Mouse (Mus musculus) urinary bladder, postnatal 14 days (tissue): ENCODE measurements around the gene Tle2.

Experiments used
- DNase-seq: peaks from one replicate; pipeline ENCODE4 v3.0.0; 2021; ENCODE audit warnings: low spot score

The Tle2 gene

DNA sequence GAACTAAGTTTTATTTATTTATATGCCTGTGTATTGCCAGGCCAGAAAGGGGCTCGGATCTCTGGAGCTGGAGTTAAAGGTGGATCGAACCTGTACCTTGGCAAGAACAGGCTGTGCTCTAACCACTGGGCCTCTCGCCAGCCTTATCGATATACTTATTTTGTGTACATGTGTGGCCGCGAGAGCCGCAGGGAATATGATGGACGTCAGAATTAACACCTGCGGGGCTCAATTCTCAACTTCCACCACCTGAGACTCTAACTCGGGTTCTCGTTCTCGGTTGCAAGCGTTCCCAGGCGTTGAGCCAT, 31.3 kb downstream of the Tle2 start:
- no peak for DNase-seq

DNA sequence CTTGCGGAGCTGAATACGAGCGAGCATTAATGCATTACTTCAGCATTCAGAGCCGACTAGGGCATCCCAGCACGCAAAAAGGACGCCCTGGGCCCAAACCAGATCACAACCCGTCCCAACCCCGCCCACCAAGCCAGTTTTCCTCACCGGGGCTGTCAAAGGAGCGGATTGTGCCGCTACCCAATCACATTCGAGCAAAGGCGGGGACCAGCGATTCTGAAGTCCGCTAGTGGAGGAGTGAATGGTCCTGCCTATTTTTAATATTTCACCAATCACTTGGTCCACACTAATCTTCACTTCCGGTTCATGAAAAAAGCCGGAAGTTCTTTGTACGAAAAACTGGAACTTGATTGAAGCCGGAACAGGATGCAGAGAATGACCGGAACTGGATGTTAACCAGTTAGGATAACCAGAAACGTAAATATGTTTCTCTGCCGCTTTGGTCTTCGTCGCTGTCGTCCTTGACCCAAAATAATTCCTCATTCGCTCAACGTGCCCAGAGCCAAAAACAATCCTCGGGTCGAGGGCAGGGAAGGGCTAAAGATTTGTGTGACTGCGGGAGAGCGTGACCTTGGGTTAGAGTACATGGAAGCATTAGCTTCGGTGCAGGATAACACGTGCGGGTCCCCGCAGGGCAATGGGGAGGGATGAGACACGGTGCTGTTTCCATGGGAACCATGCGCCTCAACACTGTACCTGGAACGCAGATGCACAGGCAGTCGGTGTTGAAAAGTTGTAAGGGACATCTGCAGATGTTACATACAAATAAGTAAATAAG, 31.8 kb downstream of the Tle2 start, which contains the start of gene BC025920:
Gene BC025920 (plus strand): TSS at position 297 of the 778 bp plus-strand sequence.
- DNase-seq = peak; percentile 95

DNA sequence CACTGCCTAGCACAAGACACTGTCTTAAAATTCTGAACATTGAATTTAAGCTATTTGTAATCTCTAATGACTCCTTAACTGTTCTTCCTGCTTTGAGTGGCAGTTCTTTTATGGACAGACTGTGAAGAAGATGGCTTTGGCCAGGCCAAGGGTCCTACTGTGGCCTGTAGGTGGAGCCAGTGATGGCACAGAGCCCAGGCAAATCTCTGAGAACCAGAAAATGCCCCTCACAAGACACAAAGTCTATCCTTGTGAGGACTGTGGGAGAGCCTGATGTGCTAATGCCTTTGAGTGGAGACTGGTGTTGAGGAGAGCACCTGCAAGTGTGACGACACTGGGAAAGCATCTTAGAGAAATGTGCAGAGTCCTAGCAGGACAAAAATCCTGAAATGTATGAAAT, 33.9 kb downstream of the Tle2 start:
- no peak for DNase-seq

DNA sequence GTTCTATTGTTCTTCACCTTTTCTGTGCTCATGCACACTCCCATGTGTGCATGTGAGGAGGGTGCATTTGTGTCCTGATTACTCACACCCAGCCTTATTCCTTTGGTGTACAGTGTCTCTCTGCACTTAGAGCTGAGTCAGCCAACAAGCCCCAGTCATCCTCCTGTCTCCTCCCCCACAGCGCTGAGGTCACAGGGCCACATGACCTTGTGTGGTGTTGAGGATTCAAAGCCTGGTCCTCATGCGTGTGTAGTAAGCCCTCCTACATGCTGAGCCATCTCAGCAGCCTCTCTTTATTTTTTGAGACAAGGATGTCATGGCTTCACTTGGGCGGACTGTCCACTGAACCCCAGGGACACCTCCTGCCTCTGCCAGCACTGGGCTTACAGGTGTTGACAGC, 38.4 kb downstream of the Tle2 start:
- DNase-seq = no peak

DNA sequence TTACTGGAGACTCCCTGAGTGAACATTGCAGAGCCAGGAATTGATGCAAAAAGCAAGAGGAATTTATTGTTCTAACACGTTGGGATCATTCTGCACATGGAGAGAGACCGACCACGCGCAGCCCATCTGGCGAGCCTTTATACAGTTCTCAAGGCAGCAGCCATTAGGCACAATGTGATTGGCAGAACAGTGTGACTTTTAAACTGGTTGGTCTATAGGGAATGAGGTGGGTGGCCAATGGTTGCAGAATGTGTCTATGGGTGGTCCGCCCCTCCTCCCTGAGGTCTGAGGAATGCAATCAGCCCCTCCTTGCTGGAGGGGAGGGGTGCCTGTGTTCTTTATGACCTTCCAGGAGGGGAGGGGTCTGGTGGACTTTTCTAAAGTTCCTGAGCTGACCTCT, 41.1 kb downstream of the Tle2 start:
- DNase-seq = no peak

DNA sequence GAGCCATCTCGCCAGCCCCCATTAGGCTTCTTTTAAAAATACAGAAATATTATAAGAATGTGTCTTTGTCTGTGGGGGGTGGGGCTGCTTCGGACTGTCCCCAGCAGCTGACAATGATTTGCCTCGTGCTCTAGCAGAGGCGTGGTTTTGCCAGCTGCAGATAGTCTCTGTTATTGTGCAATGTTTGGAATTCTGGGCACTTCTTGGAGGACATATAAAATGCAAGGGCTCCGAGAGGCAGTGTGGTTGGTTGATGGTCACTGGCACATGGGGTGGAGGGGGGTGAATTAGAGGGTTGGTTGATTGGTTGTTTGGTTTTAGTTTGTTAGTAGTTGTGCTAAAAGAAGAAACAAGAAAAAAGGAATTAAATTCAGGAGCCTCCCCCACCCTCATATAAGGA, 45.6 kb downstream of the Tle2 start:
- DNase-seq = no peak

DNA sequence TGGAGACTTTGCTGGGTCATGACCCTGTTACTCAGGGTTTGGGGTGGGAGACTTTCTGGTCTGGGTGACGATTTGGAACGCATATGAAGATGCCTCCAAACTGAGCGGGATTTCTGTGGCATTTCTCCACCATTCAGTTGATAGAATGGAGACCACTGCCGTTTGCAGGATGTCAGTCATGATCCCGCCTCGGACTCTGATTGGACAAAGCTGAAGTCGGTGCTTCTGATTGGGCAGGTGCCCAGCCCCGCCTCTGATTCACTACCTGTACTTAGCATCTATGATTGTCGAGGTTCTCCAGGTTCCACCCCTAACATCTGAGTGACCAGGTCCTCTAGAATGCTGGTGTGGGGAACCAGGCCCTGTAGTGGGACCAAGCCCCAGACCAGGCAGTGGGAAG, 46.4 kb downstream of the Tle2 start:
- DNase-seq = no peak

DNA sequence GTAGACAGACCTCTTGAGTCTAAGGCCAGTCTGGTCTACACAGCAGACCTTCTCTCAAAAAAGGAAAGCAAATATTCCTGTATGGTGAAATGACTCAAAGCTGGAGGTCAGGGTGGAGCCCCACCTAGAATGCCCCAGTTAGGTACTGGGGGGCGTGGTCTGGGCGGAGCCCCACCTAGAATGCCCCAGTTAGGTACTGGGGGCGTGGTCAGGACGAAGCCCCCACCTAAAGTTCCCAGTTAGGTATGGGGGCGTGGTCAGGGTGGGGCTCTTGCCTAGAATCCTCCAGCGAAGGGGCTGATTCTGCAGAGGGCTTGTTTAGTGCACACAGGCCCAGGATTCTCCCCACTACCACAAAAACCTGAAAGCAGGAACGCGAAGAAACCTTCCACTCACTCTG, 49.1 kb downstream of the Tle2 start:
- DNase-seq = no peak

DNA sequence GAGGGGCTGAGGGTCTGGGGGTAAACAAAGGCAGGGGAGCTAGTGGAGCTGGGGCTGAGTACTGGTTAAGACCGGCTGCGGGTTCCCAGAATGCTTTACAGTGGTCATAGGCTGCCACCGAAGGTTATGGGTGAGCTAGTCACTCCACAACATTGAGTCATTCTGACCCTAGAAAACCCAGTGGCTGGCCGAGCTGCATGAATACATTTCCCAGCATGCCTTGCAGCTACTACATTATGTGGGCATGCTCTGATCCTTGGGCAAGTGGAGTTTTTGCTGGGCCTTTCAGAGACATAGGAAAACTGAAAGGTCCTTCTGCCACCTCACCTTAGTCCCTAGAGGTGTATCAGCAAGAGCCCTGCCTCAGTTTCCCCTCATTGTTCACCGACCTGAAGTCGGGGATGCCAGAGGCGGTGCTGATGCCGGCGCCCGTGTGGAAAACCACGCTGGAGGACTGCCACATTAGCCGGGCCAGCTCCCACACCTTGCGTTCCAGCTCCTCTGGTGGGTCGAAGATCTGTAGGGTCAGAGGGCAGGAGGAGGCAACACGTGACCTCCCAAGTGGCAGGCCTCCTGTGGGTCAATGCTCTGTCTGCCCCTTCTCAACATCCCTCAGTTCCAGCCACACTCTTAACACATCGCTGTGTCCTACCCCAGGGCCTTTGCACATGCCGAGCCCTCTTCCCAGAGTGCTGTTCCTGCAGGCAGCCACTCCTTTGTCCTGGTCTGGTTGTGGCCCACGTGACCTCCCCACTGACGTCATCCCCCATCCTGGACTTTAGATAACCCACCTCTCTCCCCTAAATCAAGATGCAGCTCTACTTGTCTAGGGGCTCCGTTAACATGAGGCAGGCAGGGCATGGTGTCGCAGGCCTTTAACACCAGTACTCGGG, 52.0 kb downstream of the Tle2 start:
- DNase-seq = no peak

DNA sequence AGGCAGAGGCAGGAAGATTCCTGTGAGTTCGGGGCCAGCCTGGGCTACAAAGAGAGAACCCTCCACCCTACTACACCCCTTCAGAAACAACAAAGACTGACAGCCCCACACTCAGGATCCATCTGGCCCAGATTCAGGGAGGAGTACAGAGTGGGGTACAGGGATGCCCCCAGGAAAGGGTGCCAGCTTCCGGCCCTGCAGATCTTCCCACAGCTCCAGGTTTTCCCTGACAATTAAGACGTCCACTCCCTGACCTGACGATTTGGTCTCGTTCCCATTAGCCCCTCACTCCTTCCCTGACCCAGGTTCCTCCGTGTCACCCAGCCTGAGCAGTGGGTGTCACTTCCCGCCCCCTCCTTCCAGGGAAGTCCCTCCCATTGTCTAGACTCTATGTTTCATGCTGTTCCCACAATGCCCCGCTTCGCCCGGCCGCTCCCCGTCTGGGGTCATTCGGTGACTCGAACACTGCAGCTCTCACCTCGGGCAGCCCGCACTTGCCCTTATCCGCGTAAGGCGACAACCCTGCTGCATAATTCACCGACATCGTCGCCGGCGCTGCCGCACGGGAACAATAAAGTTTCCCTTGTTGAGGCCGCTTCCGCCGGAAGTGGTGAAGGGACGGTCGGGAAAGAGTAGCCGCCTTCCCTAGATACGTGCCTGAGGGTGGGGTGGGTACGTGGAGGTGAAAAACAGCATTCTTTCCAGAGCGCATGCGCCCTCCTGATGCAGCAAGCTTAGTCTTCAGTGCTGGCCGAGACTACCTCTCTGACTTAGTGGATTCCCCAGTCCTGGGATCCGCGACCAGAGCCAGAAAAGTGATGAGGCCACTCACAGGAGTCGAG, 52.9 kb downstream of the Tle2 start, which contains the start of gene Sirt6:
Gene Sirt6 (minus strand): TSS at position 804 of the 842 bp plus-strand sequence.
- DNase-seq = peak; percentile 94

DNA sequence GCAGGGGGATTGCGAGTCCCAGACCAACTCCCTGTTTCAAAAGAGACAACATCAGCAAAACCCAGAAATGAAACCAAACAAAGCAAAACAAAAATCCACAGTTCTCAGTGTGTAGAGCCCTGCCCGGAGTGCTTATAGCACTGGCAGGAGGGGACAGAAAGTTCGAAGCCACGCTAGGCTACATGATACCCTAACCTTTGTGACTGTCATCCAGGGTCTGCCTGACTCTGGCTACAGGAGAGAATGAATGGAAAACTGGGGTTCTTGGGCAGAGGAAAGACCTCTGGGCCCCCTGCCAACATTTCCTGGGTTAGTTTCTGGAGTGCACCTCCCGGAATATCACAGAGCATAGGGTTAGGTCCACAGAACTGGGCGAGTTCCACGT, 53.5 kb downstream of the Tle2 start:
- DNase-seq = no peak

DNA sequence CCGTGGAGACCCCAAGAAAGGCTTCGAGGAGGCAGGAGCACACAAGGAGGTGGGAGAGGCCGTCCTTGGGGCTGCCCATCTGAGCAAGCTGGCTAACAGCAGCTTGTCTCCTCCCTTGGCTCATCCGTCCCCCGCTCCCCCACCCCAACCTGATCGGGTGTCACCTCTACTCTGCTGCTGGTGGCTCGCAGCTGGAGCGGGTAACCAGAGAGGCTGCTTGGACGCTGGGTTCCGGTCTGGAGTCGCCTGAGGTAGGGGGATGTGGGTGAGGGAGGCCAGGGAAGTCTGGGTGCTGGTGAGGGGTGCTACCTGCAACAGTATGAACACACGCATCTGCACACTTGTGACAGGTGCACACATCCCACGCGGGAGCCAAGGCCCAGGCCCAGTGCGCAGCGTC, 54.0 kb downstream of the Tle2 start, which contains the start of gene Ankrd24:
Gene Ankrd24 (plus strand): TSS at position 151 of the 400 bp plus-strand sequence.
- no peak for DNase-seq

DNA sequence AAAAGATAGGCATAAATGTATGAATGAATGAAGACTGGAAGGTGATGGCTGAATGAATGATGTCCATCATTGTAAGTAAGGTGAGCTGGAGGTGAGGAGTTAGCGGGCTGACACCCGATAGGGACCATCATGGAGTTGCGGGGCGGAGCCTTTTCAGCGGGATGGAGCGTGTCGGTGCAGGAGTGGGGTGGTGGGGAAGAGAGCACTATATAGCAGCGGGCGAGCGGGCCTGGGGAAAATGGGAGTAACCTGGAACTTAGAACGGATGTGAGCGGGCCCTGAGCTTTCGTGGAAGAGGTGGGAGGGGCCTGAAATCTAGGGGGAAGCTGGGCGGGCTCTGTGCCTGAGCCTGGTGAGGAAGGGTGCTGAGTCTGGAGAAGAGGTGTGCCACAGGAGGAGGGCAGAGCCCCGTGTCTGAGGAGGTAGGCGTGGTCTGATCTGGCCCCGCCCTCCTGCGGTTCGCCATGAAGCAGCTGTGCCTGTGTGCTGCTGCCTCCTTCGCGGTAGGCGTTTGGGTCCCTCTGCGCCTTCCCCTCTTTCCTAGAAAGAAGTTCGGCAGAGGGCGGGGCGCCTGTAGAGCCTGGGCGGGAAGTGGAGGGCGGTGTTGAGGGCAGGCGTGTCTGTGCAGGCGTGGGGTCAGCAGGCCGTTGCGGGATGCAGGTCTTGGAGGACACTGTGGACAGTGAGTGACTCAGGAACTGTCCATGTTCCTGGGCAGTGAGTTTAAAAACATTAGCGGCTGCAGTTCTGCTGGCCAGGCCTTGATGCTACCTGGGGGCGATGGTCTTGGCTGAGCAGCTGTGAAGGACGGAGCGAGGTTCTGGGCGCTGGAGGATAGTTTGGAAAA, 59.1 kb downstream of the Tle2 start:
- peak; percentile 90 for DNase-seq

DNA sequence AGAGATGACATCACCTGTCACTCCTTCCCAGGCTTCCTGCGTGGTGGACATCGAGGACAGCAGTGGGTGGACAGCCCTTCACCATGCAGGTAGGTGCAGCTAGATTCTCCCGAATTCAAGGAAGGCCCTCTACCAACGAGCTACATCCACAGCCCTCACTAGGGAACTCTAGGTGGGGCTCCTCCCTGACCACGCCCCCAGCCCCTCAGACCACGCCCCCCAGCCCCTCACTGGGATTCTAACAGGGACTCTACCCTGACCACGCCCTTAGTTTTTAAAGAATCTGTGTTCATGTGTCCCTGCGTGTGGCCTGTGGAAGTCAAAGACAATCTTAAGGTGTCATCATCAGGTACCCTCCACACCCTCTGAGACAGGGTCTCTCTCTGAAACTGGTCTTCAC, 62.0 kb downstream of the Tle2 start:
- no peak for DNase-seq

DNA sequence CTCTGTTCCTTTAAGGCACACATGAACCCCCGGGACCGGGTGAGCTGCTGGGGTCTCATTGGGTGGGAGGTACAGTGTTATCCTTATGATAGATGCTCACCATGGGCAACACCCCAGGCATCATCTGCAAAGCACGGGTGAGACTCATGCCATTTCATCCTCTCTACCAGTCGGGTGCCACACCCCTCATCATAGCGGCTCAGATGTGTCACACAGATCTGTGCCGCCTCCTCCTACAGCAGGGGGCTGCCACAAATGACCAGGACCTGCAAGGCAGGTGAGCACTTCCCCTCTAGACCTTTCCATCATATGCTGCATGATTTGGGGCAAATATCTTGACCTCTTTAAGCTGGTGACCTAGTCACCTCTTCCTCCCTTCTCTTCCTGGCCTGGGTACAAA, 63.7 kb downstream of the Tle2 start:
- no peak for DNase-seq
